19 mouse cellular contexts compared by ENCODE assay signal in the genomic region with DNA sequence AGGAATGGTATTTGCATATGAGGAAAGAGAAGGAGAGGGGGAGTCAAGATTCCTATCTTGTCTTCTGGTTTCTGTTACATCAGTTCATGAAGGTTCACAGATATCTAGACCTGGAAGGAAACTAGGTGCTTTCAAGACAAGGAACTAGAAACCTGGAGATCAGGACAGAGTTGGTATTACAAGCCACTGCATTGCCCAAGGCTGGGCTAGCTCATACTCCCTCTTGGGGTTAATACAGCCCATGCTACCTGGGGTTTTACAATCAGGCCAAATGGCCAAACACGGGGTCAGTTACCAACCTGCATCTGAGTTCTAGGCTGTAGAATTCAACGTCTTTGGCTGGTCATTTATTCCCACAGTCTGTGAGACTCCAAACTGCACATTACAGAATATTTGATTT.
A peak's percentile ranks its signal among the peaks of the same experiment; 100 is the strongest.
DNase-seq lines count a peak whose midpoint lies in the region; ATAC-seq lines count a peak whose summit lies in the region.
"Had no signal": no experiment of that assay in that cellular context is flagged by ENCODE, and none has a peak within 500 bp of the region (broad histone marks: within the 10 kb centered on the region; RNA-seq: fewer than 3 reads in every experiment).

No protein-coding gene starts in this region.

- peaks cover 3% of the 10 kb centered on the region; the same call in 1 of the 2 replicates for H3K4me1 ChIP-seq in lung, embryonic 16.5 days (replicated peaks; ENCODE audit: control insufficient read depth, insufficient read depth, low read length)
- no peaks in the 10 kb centered on the region for H3K4me1 ChIP-seq in embryonic facial prominence, embryonic 14.5 days (ENCODE audit: control insufficient read depth, insufficient read depth, low read length)
- no peaks in the 10 kb centered on the region for H3K4me1 ChIP-seq in intestine, embryonic 16.5 days (ENCODE audit: control insufficient read depth, insufficient read depth, low read length)
- no peaks in the 10 kb centered on the region for H3K4me1 ChIP-seq in stomach, embryonic 16.5 days (ENCODE audit: control insufficient read depth, insufficient read depth, low read length)
- H3K4me1 ChIP-seq: embryonic facial prominence, embryonic 12.5 days; forebrain, embryonic 13.5 days; heart, embryonic 15.5 days; hindbrain, embryonic 13.5 days; liver, embryonic 13.5 days had no signal

- ATAC-seq in lung, embryonic 16.5 days (ENCODE audit: low read depth), result no peak; the same call in 1 of the 2 replicates
- ATAC-seq in embryonic facial prominence, embryonic 14.5 days (ENCODE audit: low read depth), result peak; percentile 33; the same call in 1 of the 2 replicates
- ATAC-seq in intestine, embryonic 16.5 days, result peak; percentile 63; the same call in 1 of the 2 replicates
- ATAC-seq in stomach, embryonic 16.5 days (ENCODE audit: insufficient read depth, low FRiP score), result no peak; the same call in 1 of the 2 replicates
- ATAC-seq: forebrain, embryonic 13.5 days had no signal

- no peak overlapping the region for H3K9ac ChIP-seq in lung, embryonic 16.5 days (ENCODE audit: low read length)
- H3K9ac ChIP-seq in embryonic facial prominence, embryonic 14.5 days (ENCODE audit: low read depth, low read length), result no peak overlapping the region
- H3K9ac ChIP-seq in intestine, embryonic 16.5 days (ENCODE audit: low read depth, low read length), result no peak overlapping the region
- no peak overlapping the region for H3K9ac ChIP-seq in stomach, embryonic 16.5 days (ENCODE audit: low read length)
- H3K9ac ChIP-seq: embryonic facial prominence, embryonic 12.5 days; forebrain, embryonic 13.5 days; heart, embryonic 15.5 days; hindbrain, embryonic 13.5 days; liver, embryonic 13.5 days had no signal

- no peaks in the 10 kb centered on the region for H3K9me3 ChIP-seq in lung, embryonic 16.5 days (ENCODE audit: control insufficient read depth, low read length)
- H3K9me3 ChIP-seq in embryonic facial prominence, embryonic 14.5 days (ENCODE audit: control insufficient read depth, low read length), result no peaks in the 10 kb centered on the region
- H3K9me3 ChIP-seq in intestine, embryonic 16.5 days (ENCODE audit: control insufficient read depth, low read length), result no peaks in the 10 kb centered on the region
- no peaks in the 10 kb centered on the region for H3K9me3 ChIP-seq in stomach, embryonic 16.5 days (replicated peaks; ENCODE audit: control insufficient read depth, low read length)
- H3K9me3 ChIP-seq: embryonic facial prominence, embryonic 12.5 days; forebrain, embryonic 13.5 days; heart, embryonic 15.5 days; hindbrain, embryonic 13.5 days; liver, embryonic 13.5 days had no signal

- no peak for DNase-seq in lung, postnatal 14 days
- no peak for DNase-seq in embryonic facial prominence, embryonic 14.5 days (ENCODE audit: low spot score)
- no peak for DNase-seq in kidney, adult 8-10 months
- DNase-seq in B cell, adult 2 months, result no peak
- DNase-seq: adrenal gland, postnatal 25 days; cerebellum, postnatal 10 days; gastrocnemius, postnatal 36 days; heart, postnatal 36 days; kidney, postnatal 25 days; liver, embryonic 13.5 days; lung, postnatal 10 days; thymus, postnatal 25 days had no signal

- no peak overlapping the region for H3K4me2 ChIP-seq in lung, embryonic 16.5 days (ENCODE audit: low read depth, low read length)
- no peak overlapping the region for H3K4me2 ChIP-seq in embryonic facial prominence, embryonic 14.5 days (ENCODE audit: low read depth, low read length)
- H3K4me2 ChIP-seq in intestine, embryonic 16.5 days (ENCODE audit: low read depth, low read length), result no peak overlapping the region
- H3K4me2 ChIP-seq in stomach, embryonic 16.5 days (ENCODE audit: low read depth, low read length), result no peak overlapping the region
- H3K4me2 ChIP-seq: embryonic facial prominence, embryonic 12.5 days; forebrain, embryonic 13.5 days; heart, embryonic 15.5 days; hindbrain, embryonic 13.5 days; liver, embryonic 13.5 days had no signal

- no peaks in the 10 kb centered on the region for H3K36me3 ChIP-seq in lung, embryonic 16.5 days (ENCODE audit: control insufficient read depth, insufficient read depth, low read length)
- no peaks in the 10 kb centered on the region for H3K36me3 ChIP-seq in embryonic facial prominence, embryonic 14.5 days (ENCODE audit: control insufficient read depth, insufficient read depth, low read length)
- no peaks in the 10 kb centered on the region for H3K36me3 ChIP-seq in intestine, embryonic 16.5 days (ENCODE audit: control insufficient read depth, insufficient read depth, low read length)
- no peaks in the 10 kb centered on the region for H3K36me3 ChIP-seq in stomach, embryonic 16.5 days (ENCODE audit: control insufficient read depth, insufficient read depth, low read length)
- H3K36me3 ChIP-seq: embryonic facial prominence, embryonic 12.5 days; heart, embryonic 15.5 days; liver, embryonic 13.5 days had no signal

- 61% methylated on average over 2 of the region's 2 CpGs for WGBS in lung, embryonic 16.5 days
- WGBS in embryonic facial prominence, embryonic 14.5 days, result 60% methylated on average over 2 of the region's 2 CpGs
- 68% methylated on average over 2 of the region's 2 CpGs for WGBS in intestine, embryonic 16.5 days
- 51% methylated on average over 2 of the region's 2 CpGs for WGBS in stomach, embryonic 16.5 days

- peak overlapping the region; percentile 85 for H3K27ac ChIP-seq in lung, embryonic 16.5 days (ENCODE audit: low read length)
- no peak overlapping the region for H3K27ac ChIP-seq in embryonic facial prominence, embryonic 14.5 days (replicated peaks; ENCODE audit: low read depth, low read length)
- H3K27ac ChIP-seq in intestine, embryonic 16.5 days (ENCODE audit: low read length), result no peak overlapping the region
- H3K27ac ChIP-seq in stomach, embryonic 16.5 days (ENCODE audit: low read length), result peak overlapping the region; percentile 88
- H3K27ac ChIP-seq: embryonic facial prominence, embryonic 12.5 days; forebrain, embryonic 13.5 days; heart, embryonic 15.5 days; hindbrain, embryonic 13.5 days; liver, embryonic 13.5 days had no signal

- H3K27me3 ChIP-seq in lung, embryonic 16.5 days (ENCODE audit: control insufficient read depth, insufficient read depth, low read depth, low read length), result no peaks in the 10 kb centered on the region
- no peaks in the 10 kb centered on the region for H3K27me3 ChIP-seq in embryonic facial prominence, embryonic 14.5 days (replicated peaks; ENCODE audit: control insufficient read depth, insufficient read depth, low read length)
- H3K27me3 ChIP-seq in intestine, embryonic 16.5 days (replicated peaks; ENCODE audit: control insufficient read depth, insufficient read depth, low read length), result no peaks in the 10 kb centered on the region
- H3K27me3 ChIP-seq in stomach, embryonic 16.5 days (ENCODE audit: control insufficient read depth, insufficient read depth, low read length), result no peaks in the 10 kb centered on the region
- H3K27me3 ChIP-seq: embryonic facial prominence, embryonic 12.5 days; forebrain, embryonic 13.5 days; heart, embryonic 15.5 days; hindbrain, embryonic 13.5 days; liver, embryonic 13.5 days had no signal

- no peak overlapping the region for H3K4me3 ChIP-seq in lung, embryonic 16.5 days (ENCODE audit: low read length)
- no peak overlapping the region for H3K4me3 ChIP-seq in embryonic facial prominence, embryonic 14.5 days (ENCODE audit: low read depth, low read length)
- H3K4me3 ChIP-seq in intestine, embryonic 16.5 days (ENCODE audit: low read length), result no peak overlapping the region
- no peak overlapping the region for H3K4me3 ChIP-seq in stomach, embryonic 16.5 days (replicated peaks; ENCODE audit: low read length)
- H3K4me3 ChIP-seq: embryonic facial prominence, embryonic 12.5 days; forebrain, embryonic 13.5 days; heart, embryonic 15.5 days; hindbrain, embryonic 13.5 days; liver, embryonic 13.5 days had no signal

Comparison
In these comparisons a context has a peak if more than half of its experiments do, and no peak if none do; other contexts are left out.
1. ATAC-seq: peak in embryonic facial prominence, embryonic 14.5 days (single experiment) and intestine, embryonic 16.5 days (single experiment); none in lung, embryonic 16.5 days (single experiment) and stomach, embryonic 16.5 days (single experiment).
2. H3K27ac ChIP-seq: peak in lung, embryonic 16.5 days (single experiment) and stomach, embryonic 16.5 days (single experiment); none in embryonic facial prominence, embryonic 14.5 days (single experiment) and intestine, embryonic 16.5 days (single experiment).